Mouse (Mus musculus): ENCODE results near the gene Iqcg. TPM values are rescaled to one million over a fixed set of nuclear protein-coding genes. Genes with fewer than 3 reads are reported as not detected.

The Iqcg gene
- polyA plus RNA-seq, 1 experiment, result 3.2 TPM

- Histone ChIP-seq H3K4me3 (ENCODE audit: insufficient read depth, low read length) (no peak overlapping the region), H3K27ac (ENCODE audit: insufficient read depth, low read length) (no peak overlapping the region), H3K4me1 (ENCODE audit: control insufficient read depth, insufficient read depth, low read length) (no peaks in the 10 kb centered on the region)
- TF ChIP-seq CTCF (IDR thresholded peaks at IDR 0.05; ENCODE audit: extremely low read depth, insufficient read depth, low read length), result no peak
- no peak for TF ChIP-seq POLR2A (IDR thresholded peaks at IDR 0.05; ENCODE audit: extremely low read depth, insufficient read depth, low read length)
These were observed 31.4 kb downstream of the Iqcg start for GRCm38 (mm10) chr16:33024456-33025104.

GRCm38 (mm10) chr16:33023750-33024149 lies 32.3 kb downstream of the Iqcg start:
- no peak overlapping the region for H3K4me3 ChIP-seq (ENCODE audit: insufficient read depth, low read length)
- TF ChIP-seq CTCF (IDR thresholded peaks at IDR 0.05; ENCODE audit: extremely low read depth, insufficient read depth, low read length) (peak; percentile 95), POLR2A (IDR thresholded peaks at IDR 0.05; ENCODE audit: extremely low read depth, insufficient read depth, low read length) (no peak)
- H3K27ac ChIP-seq (ENCODE audit: insufficient read depth, low read length), result no peak overlapping the region
- no peaks in the 10 kb centered on the region for H3K4me1 ChIP-seq (ENCODE audit: control insufficient read depth, insufficient read depth, low read length)

GRCm38 (mm10) chr16:33021381-33021780 lies 34.6 kb downstream of the Iqcg start:
- Histone ChIP-seq H3K4me1 (ENCODE audit: control insufficient read depth, insufficient read depth, low read length) (peaks cover 3% of the 10 kb centered on the region; the same call in 1 of the 2 replicates), H3K27ac (ENCODE audit: insufficient read depth, low read length) (no peak overlapping the region), H3K4me3 (ENCODE audit: insufficient read depth, low read length) (no peak overlapping the region)
- TF ChIP-seq POLR2A (IDR thresholded peaks at IDR 0.05; ENCODE audit: extremely low read depth, insufficient read depth, low read length), result no peak
- TF ChIP-seq CTCF (IDR thresholded peaks at IDR 0.05; ENCODE audit: extremely low read depth, insufficient read depth, low read length), result no peak

- H3K4me3 ChIP-seq (ENCODE audit: insufficient read depth, low read length), result no peak overlapping the region
- H3K27ac ChIP-seq (ENCODE audit: insufficient read depth, low read length), result no peak overlapping the region
- TF ChIP-seq CTCF (IDR thresholded peaks at IDR 0.05; ENCODE audit: extremely low read depth, insufficient read depth, low read length) (no peak), POLR2A (IDR thresholded peaks at IDR 0.05; ENCODE audit: extremely low read depth, insufficient read depth, low read length) (no peak)
- H3K4me1 ChIP-seq (ENCODE audit: control insufficient read depth, insufficient read depth, low read length), result peaks cover 3% of the 10 kb centered on the region; the same call in 1 of the 2 replicates
These were observed 36.8 kb downstream of the Iqcg start for GRCm38 (mm10) chr16:33019117-33019770.

- H3K27ac ChIP-seq (ENCODE audit: insufficient read depth, low read length), result no peak overlapping the region
- no peak for TF ChIP-seq POLR2A (IDR thresholded peaks at IDR 0.05; ENCODE audit: extremely low read depth, insufficient read depth, low read length)
- no peak for TF ChIP-seq CTCF (IDR thresholded peaks at IDR 0.05; ENCODE audit: extremely low read depth, insufficient read depth, low read length)
- H3K4me1 ChIP-seq (ENCODE audit: control insufficient read depth, insufficient read depth, low read length), result peaks cover 3% of the 10 kb centered on the region; the same call in 1 of the 2 replicates
- no peak overlapping the region for H3K4me3 ChIP-seq (ENCODE audit: insufficient read depth, low read length)
These were observed 38.2 kb downstream of the Iqcg start for GRCm38 (mm10) chr16:33017677-33018349.

GRCm38 (mm10) chr16:33015986-33016385 lies 40.0 kb downstream of the Iqcg start:
- Histone ChIP-seq H3K4me3 (ENCODE audit: insufficient read depth, low read length) (no peak overlapping the region), H3K27ac (ENCODE audit: insufficient read depth, low read length) (no peak overlapping the region), H3K4me1 (ENCODE audit: control insufficient read depth, insufficient read depth, low read length) (peaks cover 3% of the 10 kb centered on the region; the same call in 1 of the 2 replicates)
- TF ChIP-seq POLR2A (IDR thresholded peaks at IDR 0.05; ENCODE audit: extremely low read depth, insufficient read depth, low read length) (no peak), CTCF (IDR thresholded peaks at IDR 0.05; ENCODE audit: extremely low read depth, insufficient read depth, low read length) (no peak)

GRCm38 (mm10) chr16:33015396-33015907 lies 40.6 kb downstream of the Iqcg start:
- H3K4me1 ChIP-seq (ENCODE audit: control insufficient read depth, insufficient read depth, low read length), result peaks cover 3% of the 10 kb centered on the region; the same call in 1 of the 2 replicates
- TF ChIP-seq POLR2A (IDR thresholded peaks at IDR 0.05; ENCODE audit: extremely low read depth, insufficient read depth, low read length) (no peak), CTCF (IDR thresholded peaks at IDR 0.05; ENCODE audit: extremely low read depth, insufficient read depth, low read length) (no peak)
- H3K27ac ChIP-seq (ENCODE audit: insufficient read depth, low read length), result no peak overlapping the region
- no peak overlapping the region for H3K4me3 ChIP-seq (ENCODE audit: insufficient read depth, low read length)

- Histone ChIP-seq H3K4me3 (ENCODE audit: insufficient read depth, low read length) (no peak overlapping the region), H3K4me1 (ENCODE audit: control insufficient read depth, insufficient read depth, low read length) (peaks cover 3% of the 10 kb centered on the region; the same call in 1 of the 2 replicates), H3K27ac (ENCODE audit: insufficient read depth, low read length) (no peak overlapping the region)
- no peak for TF ChIP-seq CTCF (IDR thresholded peaks at IDR 0.05; ENCODE audit: extremely low read depth, insufficient read depth, low read length)
- TF ChIP-seq POLR2A (IDR thresholded peaks at IDR 0.05; ENCODE audit: extremely low read depth, insufficient read depth, low read length), result no peak
These were observed 41.1 kb downstream of the Iqcg start for GRCm38 (mm10) chr16:33014921-33015320.

GRCm38 (mm10) chr16:33013801-33014200 lies 42.2 kb downstream of the Iqcg start:
- TF ChIP-seq POLR2A (IDR thresholded peaks at IDR 0.05; ENCODE audit: extremely low read depth, insufficient read depth, low read length) (no peak), CTCF (IDR thresholded peaks at IDR 0.05; ENCODE audit: extremely low read depth, insufficient read depth, low read length) (no peak)
- Histone ChIP-seq H3K27ac (ENCODE audit: insufficient read depth, low read length) (no peak overlapping the region), H3K4me1 (ENCODE audit: control insufficient read depth, insufficient read depth, low read length) (peaks cover 3% of the 10 kb centered on the region; the same call in 1 of the 2 replicates), H3K4me3 (ENCODE audit: insufficient read depth, low read length) (no peak overlapping the region)

Measured in cortical plate, adult 2 months (tissue).